Mouse (Mus musculus) spleen, adult 12 weeks (tissue): ENCODE data around the gene Bach2.

Experiments
- DNase-seq: peaks from one replicate; pipeline ENCODE4 v3.0.0; 2022; ENCODE audit warnings: low spot score

The Bach2 gene

GRCm38 (mm10) chr4:32327626-32328025 lies 89.0 kb downstream of the Bach2 start:
- no peak for DNase-seq

GRCm38 (mm10) chr4:32328561-32328960 lies 90.0 kb downstream of the Bach2 start:
- DNase-seq, result no peak

GRCm38 (mm10) chr4:32330584-32331314 lies 92.1 kb downstream of the Bach2 start:
- DNase-seq, result no peak

- DNase-seq, result no peak
Observed at GRCm38 (mm10) chr4:32332028-32332427, 93.4 kb downstream of the Bach2 start.

GRCm38 (mm10) chr4:32334131-32334530 lies 95.5 kb downstream of the Bach2 start:
- no peak for DNase-seq

- DNase-seq, result no peak
Observed at GRCm38 (mm10) chr4:32334765-32335164, 96.2 kb downstream of the Bach2 start.

GRCm38 (mm10) chr4:32335659-32336058 lies 97.1 kb downstream of the Bach2 start:
- DNase-seq, result peak; percentile 22

- no peak for DNase-seq
Observed at GRCm38 (mm10) chr4:32336642-32337041, 98.0 kb downstream of the Bach2 start.

GRCm38 (mm10) chr4:32337638-32338037 lies 99.0 kb downstream of the Bach2 start:
- DNase-seq, result peak; percentile 44

GRCm38 (mm10) chr4:32338451-32338850 lies 99.8 kb downstream of the Bach2 start:
- no peak for DNase-seq

GRCm38 (mm10) chr4:32340844-32341243 lies 102.2 kb downstream of the Bach2 start:
- DNase-seq, result no peak

- no peak for DNase-seq
Observed at GRCm38 (mm10) chr4:32342269-32342668, 103.7 kb downstream of the Bach2 start.

GRCm38 (mm10) chr4:32343256-32344165 lies 104.9 kb downstream of the Bach2 start:
- peak; percentile 25 for DNase-seq

GRCm38 (mm10) chr4:32344276-32344675 lies 105.7 kb downstream of the Bach2 start:
- no peak for DNase-seq

- DNase-seq, result no peak
Observed at GRCm38 (mm10) chr4:32347202-32347601, 108.6 kb downstream of the Bach2 start.

- no peak for DNase-seq
Observed at GRCm38 (mm10) chr4:32347711-32348110, 109.1 kb downstream of the Bach2 start.

- no peak for DNase-seq
Observed at GRCm38 (mm10) chr4:32349361-32349760, 110.8 kb downstream of the Bach2 start.

GRCm38 (mm10) chr4:32351236-32351635 lies 112.6 kb downstream of the Bach2 start:
- DNase-seq, result no peak

GRCm38 (mm10) chr4:32351661-32352246 lies 113.2 kb downstream of the Bach2 start:
- DNase-seq, result no peak

- no peak for DNase-seq
Observed at GRCm38 (mm10) chr4:32352442-32352841, 113.8 kb downstream of the Bach2 start.

- no peak for DNase-seq
Observed at GRCm38 (mm10) chr4:32352842-32353241, 114.2 kb downstream of the Bach2 start.

GRCm38 (mm10) chr4:32355935-32356617 lies 117.5 kb downstream of the Bach2 start:
- no peak for DNase-seq
